Mouse (Mus musculus): ENCODE results near the gene Gemin5. TPM values are rescaled to one million over a fixed set of nuclear protein-coding genes. Genes with fewer than 3 reads are reported as not detected.

The Gemin5 gene
- total RNA-seq, 2 experiments from 2014 or later: 16.8 to 19.7 TPM

DNA sequence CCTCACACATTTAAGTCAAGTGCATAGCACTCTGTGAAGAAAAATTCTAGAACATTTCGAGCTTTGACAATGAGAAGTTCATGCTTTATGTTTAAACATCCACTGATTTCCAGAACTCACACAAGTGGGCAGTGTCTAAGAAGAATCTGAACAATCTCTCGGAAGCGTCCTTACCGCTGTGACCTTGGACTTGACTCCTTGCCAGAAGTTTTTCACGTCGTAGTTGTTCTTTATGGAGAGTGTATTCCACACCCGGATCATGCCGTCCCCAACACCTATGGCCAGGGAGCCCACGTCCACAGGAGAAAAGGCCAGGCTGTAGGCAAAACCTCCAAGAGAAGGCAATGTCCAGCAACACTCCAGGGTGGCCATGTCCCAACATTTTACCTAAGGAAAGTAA, 12.9 kb downstream of the Gemin5 start:
- no peak overlapping the region for H3K27ac ChIP-seq
- H3K4me3 ChIP-seq: no peak overlapping the region
- DNase-seq (ENCODE audit: extremely low spot score in 1 of 2, low spot score in 2 of 2): no peak
- intact Hi-C loops (cut with DNase I): no loop called here
- TF ChIP-seq CTCF (IDR thresholded peaks at IDR 0.05): no peak

DNA sequence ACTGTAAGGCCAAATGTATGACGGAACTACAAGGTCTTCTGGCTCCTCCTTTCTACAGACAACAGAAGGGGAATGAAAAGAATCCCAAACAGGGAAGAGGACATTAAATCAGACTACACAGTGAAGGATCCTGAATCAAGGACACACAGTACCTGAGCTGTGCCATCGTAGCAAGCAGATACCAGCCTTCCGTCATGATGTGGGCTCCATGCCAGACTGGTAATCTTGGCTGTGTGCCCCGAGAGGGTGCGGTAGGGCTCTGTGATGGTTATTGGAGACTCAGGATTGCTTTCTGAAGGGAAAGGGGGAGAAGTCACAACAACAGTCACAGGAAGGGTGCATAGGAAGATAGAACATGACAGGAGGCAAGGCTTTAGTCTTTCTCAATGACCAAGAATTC, 22.1 kb downstream of the Gemin5 start:
- no peak overlapping the region for H3K27ac ChIP-seq
- no peak overlapping the region for H3K4me3 ChIP-seq
- DNase-seq (ENCODE audit: extremely low spot score in 1 of 2, low spot score in 2 of 2): no peak
- no peak for TF ChIP-seq CTCF (IDR thresholded peaks at IDR 0.05)
- intact Hi-C loops (cut with DNase I): no loop called here

DNA sequence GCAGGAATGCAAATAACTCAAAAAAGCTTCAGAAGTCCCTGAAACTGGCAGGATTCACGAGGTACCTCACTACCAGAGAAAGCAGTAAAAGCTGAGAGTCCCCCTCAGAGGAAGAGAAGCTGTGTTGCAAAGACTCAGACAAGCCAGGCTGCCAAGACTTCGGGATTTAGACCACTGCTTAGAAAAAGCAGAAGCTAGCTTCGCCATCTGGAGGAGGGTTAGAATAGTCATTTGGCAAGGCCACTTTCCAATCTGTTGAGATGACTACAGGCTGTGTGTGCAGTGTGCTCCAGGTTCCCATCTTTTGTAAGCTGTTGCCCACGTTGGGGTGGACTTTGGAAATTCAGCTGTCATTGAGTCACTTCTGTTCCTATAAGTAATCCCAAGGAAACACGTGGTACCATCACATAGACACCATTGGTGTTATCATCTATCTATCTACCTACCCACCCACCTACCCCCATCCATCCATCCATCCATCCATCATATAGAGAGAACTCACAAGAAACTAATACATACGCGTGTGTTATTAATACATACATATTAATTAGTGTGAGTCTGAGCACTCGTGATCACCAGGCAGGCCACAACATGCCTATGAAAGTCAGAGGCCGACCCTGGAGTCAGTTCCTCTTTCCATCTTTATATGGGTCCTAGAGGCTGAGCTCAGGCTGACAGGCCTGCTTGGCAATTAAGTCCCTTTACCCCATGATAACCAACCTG, 24.5 kb downstream of the Gemin5 start:
- H3K27ac ChIP-seq: peak overlapping the region; percentile 29; the same call in 1 of the 2 replicates
- no peak; the same call in 1 of the 2 replicates for TF ChIP-seq CTCF (IDR thresholded peaks at IDR 0.05)

DNA sequence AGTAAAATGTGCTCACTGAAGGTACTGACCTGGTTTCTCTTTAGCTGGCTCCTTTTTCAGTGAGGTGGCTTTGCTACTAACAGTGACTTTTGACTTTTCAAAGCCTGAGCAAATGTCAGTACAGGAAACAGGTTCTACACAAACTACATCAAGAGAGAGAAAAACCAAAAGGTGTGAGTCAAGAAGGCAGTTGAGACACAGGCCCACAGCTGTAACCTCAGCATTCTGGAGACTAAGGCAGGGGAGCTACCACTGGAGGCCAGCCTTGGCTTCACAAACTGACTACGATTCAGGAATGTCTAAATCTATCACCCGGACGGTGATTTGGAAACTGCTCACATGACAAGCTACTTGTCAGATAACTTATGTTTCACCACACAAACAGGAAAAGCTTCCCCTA, 28.9 kb downstream of the Gemin5 start:
- DNase-seq (ENCODE audit: extremely low spot score in 1 of 2, low spot score in 2 of 2): no peak
- intact Hi-C loops (cut with DNase I): no loop called here
- H3K27ac ChIP-seq: no peak overlapping the region
- H3K4me3 ChIP-seq: no peak overlapping the region
- TF ChIP-seq CTCF (IDR thresholded peaks at IDR 0.05): no peak

More for the DNA sequence above, 24.5 kb downstream of the Gemin5 start:
- no peak overlapping the region for H3K4me3 ChIP-seq
- intact Hi-C loops (cut with DNase I): no loop called here
- peak; percentile 15 to 26 for DNase-seq (ENCODE audit: extremely low spot score in 1 of 2, low spot score in 2 of 2)

DNA sequence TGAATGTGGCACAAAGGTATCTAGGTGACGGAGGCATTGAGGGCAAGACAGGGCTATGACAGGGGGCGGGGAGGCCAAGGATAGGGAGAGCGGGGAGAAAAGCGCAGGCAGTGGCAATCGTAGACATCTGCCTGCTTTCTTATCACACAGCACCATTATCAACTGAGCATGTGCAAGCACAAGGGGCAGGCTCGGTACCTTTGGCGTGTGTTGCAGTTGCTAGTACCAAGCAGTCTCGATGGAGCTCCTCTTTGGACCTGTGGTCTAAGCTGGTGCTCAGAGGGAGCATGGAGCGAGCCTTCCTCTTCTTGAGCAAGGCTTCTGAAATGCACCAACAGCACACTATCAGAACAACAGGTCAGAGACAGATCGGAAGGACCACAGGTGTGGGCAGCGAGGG, 29.5 kb downstream of the Gemin5 start:
- H3K4me3 ChIP-seq: no peak overlapping the region
- no peak for DNase-seq (ENCODE audit: extremely low spot score in 1 of 2, low spot score in 2 of 2)
- H3K27ac ChIP-seq: no peak overlapping the region
- TF ChIP-seq CTCF (IDR thresholded peaks at IDR 0.05): no peak
- intact Hi-C loops (cut with DNase I): no loop called here

DNA sequence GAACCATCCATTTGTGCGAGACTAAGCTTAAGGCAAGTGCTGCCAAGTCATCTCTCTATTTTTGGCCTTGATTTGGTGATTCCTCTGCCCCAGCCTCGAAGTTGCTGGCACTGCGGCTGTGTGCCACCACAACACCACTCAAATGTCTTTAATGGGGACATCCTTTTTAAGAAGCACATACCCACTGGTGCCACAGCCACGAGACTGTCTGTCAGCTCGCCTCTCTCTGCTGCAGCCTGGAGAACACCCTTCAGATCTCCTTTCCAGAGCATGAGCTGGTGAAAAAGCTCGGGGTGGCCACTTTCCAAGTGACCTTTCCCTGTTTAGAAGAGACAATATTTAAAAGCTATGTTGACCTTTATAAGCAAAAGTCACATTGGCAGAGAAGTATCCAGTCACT, 31.7 kb downstream of the Gemin5 start:
- Histone ChIP-seq H3K4me3 (no peak overlapping the region), H3K27ac (no peak overlapping the region)
- intact Hi-C loops (cut with DNase I): no loop called here
- no peak for TF ChIP-seq CTCF (IDR thresholded peaks at IDR 0.05)
- DNase-seq (ENCODE audit: extremely low spot score in 1 of 2, low spot score in 2 of 2): no peak

DNA sequence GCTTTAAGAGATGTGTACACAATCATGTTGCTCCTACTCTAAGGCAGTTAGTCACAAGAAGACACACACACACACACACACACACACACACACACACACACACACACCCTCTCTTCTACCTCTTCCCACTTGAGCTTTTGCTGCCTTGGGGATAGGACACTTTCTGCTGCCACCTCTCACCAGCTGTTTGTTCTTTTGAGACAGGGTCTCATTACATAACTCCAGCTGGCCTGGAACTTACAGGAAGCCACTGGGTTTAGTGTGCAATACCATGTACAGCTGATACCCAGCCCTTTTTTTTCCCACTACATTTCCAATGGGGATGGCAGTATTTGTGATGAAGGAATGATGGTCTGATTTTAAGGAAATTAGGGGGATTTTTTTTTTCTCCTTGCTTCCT, 33.0 kb downstream of the Gemin5 start:
- H3K4me3 ChIP-seq: no peak overlapping the region
- DNase-seq (ENCODE audit: extremely low spot score in 1 of 2, low spot score in 2 of 2): no peak
- intact Hi-C loops (cut with DNase I): no loop called here
- TF ChIP-seq CTCF (IDR thresholded peaks at IDR 0.05): no peak
- no peak overlapping the region for H3K27ac ChIP-seq

DNA sequence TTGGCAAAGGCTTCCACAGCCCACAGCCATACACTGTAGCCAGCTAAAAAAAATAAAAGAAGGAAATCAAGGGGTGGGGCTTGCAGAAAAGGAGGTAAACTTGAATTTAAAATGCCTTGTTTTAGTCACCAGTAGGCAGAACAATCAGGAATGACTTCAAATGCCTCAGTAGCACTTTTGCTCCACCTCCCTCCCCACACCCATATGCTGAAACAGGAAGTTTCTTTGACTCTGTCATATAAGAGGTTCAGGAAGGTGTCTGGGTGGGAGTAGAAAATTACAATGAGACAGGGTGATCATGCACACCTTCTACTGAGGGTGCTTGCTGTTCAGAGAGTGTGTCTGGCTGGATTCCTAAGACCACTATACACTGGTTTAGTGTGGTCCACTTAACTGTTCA, 33.5 kb downstream of the Gemin5 start:
- no peak for DNase-seq (ENCODE audit: extremely low spot score in 1 of 2, low spot score in 2 of 2)
- Histone ChIP-seq H3K27ac (no peak overlapping the region), H3K4me3 (no peak overlapping the region)
- intact Hi-C loops (cut with DNase I): no loop called here
- TF ChIP-seq CTCF (IDR thresholded peaks at IDR 0.05): no peak

DNA sequence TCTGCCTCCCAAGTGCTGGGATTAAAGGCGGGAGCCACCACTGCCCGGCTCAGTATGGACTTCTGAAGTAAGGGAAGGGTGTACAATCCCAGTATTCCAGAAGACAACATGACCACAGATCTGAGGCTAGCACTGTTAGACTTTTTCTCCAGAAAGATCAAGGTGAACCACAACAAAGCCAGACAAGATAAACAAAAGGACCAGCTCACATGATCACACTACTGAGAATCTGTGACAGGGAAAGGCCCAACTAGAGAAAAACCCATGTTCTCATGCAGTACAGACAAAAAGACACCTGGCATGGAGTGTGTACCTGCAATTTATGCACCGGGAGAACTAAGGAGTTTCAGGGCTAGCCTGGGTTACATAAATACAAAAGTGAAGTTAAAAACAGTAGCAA, 36.3 kb downstream of the Gemin5 start:
- intact Hi-C loops (cut with DNase I): no loop called here
- no peak for TF ChIP-seq CTCF (IDR thresholded peaks at IDR 0.05)
- DNase-seq (ENCODE audit: extremely low spot score in 1 of 2, low spot score in 2 of 2): no peak
- Histone ChIP-seq H3K4me3 (no peak overlapping the region), H3K27ac (no peak overlapping the region)

DNA sequence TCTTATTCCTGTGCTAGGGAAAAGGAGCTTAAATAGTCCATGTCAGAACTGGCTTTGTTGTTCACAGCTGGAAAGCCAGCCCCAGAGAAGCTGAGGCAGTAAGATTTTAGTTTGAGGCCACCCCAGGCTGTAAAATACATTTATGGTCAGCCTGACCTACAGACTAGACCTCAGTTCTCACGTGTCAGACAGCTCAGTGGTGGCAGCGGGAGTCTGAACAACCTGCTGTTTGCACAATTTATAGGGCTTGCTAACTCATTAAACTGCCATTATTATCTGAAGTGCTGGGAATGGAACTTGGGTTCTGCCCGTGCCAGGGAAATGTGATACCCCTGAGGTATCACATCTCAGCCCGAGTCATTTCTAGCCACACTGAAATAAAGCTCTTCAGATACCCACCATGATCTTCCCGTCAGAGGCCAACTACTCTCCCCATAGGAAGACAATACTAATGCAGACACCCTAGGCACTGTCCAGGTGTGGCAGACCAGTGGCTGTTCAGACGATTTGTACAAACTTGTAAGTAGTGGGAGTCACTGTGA, 39.0 kb downstream of the Gemin5 start:
- no peak for DNase-seq (ENCODE audit: extremely low spot score in 1 of 2, low spot score in 2 of 2)
- intact Hi-C loops (cut with DNase I): no loop called here
- TF ChIP-seq CTCF (IDR thresholded peaks at IDR 0.05): no peak
- Histone ChIP-seq H3K27ac (no peak overlapping the region), H3K4me3 (no peak overlapping the region)

DNA sequence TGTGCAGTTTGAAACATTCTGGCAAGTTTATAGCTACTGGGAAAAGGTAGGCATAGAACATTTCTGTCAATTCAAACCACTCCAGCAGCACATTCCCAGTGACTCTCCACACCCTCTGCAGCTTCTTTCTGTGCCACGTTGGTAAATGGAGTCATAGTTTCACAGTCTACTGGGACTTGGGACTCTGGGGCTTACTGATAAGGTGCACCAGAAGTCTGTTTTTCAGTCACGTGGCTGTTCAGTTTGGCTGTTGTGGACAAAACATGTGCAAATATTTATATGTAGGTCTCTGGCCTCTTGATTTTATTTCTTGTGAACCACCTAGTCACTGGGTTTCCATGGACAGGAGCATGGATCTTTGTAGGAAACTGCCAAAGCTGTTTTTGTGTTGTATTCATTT, 40.8 kb downstream of the Gemin5 start:
- DNase-seq (ENCODE audit: extremely low spot score in 1 of 2, low spot score in 2 of 2): no peak
- intact Hi-C loops (cut with DNase I): no loop called here
- no peak overlapping the region for H3K4me3 ChIP-seq

DNA sequence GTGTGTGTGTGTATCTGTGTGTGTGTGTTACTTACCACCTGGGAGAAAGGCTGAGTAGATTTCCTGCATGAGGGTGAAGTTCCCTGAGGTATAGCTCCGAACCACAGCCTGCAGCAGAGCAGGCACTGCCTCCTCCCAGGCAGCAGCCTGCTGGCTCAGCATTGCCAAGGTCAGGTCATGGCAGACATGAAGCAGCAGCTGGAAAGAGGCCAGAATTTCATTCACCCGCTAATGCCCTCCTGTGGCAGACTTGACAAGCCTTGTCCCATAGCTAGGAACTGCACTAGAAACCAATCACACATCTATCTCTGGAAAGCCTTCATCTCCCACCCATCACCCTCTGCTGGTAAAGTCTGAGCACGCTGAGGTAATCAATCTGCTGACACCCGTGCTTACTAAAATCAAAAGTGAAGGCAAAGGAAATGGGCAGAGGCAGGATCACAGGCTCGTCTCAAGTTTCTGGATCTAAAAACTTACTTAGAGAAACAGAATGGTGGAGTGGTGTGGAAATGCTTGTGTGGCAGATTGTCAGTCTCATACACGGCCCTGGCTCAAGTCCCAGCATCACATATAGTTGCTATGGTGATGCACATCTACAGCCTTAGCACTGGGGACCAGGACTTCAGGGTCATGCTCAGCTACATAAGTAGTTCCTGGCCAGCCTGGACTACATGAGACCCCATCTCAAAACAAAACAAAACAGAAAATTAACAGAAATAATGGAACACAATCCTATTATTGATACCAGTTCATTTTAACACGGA, 41.8 kb downstream of the Gemin5 start:
- intact Hi-C loops (cut with DNase I): no loop called here
- no peak for DNase-seq (ENCODE audit: extremely low spot score in 1 of 2, low spot score in 2 of 2)
- peak; percentile 7; the same call in 1 of the 2 replicates for TF ChIP-seq CTCF (IDR thresholded peaks at IDR 0.05)
- Histone ChIP-seq H3K27ac (no peak overlapping the region), H3K4me3 (no peak overlapping the region)

More for the DNA sequence above, 40.8 kb downstream of the Gemin5 start:
- H3K27ac ChIP-seq: no peak overlapping the region
- TF ChIP-seq CTCF (IDR thresholded peaks at IDR 0.05): no peak

Measured in left cerebral cortex, adult 2 months (tissue).